In the genomic region with DNA sequence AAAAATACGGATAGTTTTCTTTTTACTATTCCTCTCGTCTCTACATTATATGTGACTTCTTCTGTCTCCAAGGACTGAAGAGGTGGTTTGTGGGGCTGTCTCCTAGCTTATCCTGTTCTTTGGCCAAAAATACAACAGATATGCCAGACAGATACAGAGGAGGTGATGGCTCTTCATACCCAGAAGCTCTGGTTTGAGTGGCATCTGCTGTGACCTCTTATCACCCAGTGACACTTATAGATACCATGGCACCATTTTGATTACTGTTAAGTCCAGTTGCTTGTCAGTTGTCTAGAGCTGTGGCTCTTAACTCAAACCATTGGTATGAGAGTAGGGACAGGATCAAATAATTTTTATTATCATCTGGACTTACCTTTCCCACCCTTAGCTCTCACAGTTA, we compare ENCODE assay signal across 20 mouse cellular contexts.
"Had no signal": no experiment of that assay in that cellular context is flagged by ENCODE, and none has a peak within 500 bp of the region (broad histone marks: within the 10 kb centered on the region; RNA-seq: fewer than 3 reads in every experiment).

No protein-coding gene starts in this region.

- H3K4me1 ChIP-seq: lung, embryonic 15.5 days; midbrain, embryonic 12.5 days; neural tube, embryonic 13.5 days; neural tube, embryonic 15.5 days; stomach, embryonic 15.5 days had no signal

- H3K27ac ChIP-seq: lung, embryonic 15.5 days; macrophage; midbrain, embryonic 12.5 days; neural tube, embryonic 13.5 days; neural tube, embryonic 15.5 days; stomach, embryonic 15.5 days; stomach, postnatal 0 days had no signal

- H3K4me2 ChIP-seq: lung, embryonic 15.5 days; midbrain, embryonic 12.5 days; neural tube, embryonic 13.5 days; neural tube, embryonic 15.5 days; stomach, embryonic 15.5 days had no signal

- ATAC-seq: lung, postnatal 0 days; midbrain, embryonic 16.5 days had no signal

- DNase-seq: lung, adult 2 months; lung, postnatal 14 days; midbrain, embryonic 14.5 days; retina, postnatal 1 day; right cerebral cortex, adult 18-20 months; right cerebral cortex, postnatal 25 days; right cerebral cortex, postnatal 4 days; spleen, adult 18-20 months; thymus, adult 2 months; thymus, postnatal 25 days; thymus, postnatal 4 days had no signal

- H3K9me3 ChIP-seq: lung, embryonic 15.5 days; midbrain, embryonic 12.5 days; neural tube, embryonic 13.5 days; neural tube, embryonic 15.5 days; stomach, embryonic 15.5 days had no signal

- H3K27me3 ChIP-seq: lung, embryonic 15.5 days; midbrain, embryonic 12.5 days; neural tube, embryonic 15.5 days; stomach, embryonic 15.5 days had no signal

- H3K4me3 ChIP-seq: lung, embryonic 15.5 days; midbrain, embryonic 12.5 days; neural tube, embryonic 13.5 days; neural tube, embryonic 15.5 days; stomach, embryonic 15.5 days had no signal

- H3K9ac ChIP-seq: lung, embryonic 15.5 days; midbrain, embryonic 12.5 days; neural tube, embryonic 13.5 days; neural tube, embryonic 15.5 days; stomach, embryonic 15.5 days had no signal

- H3K36me3 ChIP-seq: lung, embryonic 15.5 days; midbrain, embryonic 12.5 days; neural tube, embryonic 13.5 days; neural tube, embryonic 15.5 days; stomach, embryonic 15.5 days had no signal
